ENCODE assay signal across 22 mouse cellular contexts in genomic region chr6:98095243-98095642, GRCm38 (mm10).
DNase-seq lines count a peak whose midpoint lies in the region; ATAC-seq and TF ChIP-seq lines count a peak whose summit lies in the region.
"Had no signal": no experiment of that assay in that cellular context is flagged by ENCODE, and none has a peak within 500 bp of the region (broad histone marks: within the 10 kb centered on the region; RNA-seq: fewer than 3 reads in every experiment).

No protein-coding gene starts in this region.

- TF ChIP-seq CTCF in heart, postnatal 0 days (IDR thresholded peaks at IDR 0.05; ENCODE audit: low read depth): no peak

- 36% methylated on average over 4 of the region's 4 CpGs for whole genome bisulfite sequencing in forebrain, embryonic 16.5 days
- WGBS in forebrain, embryonic 12.5 days: 79% methylated on average over 4 of the region's 4 CpGs
- 50% methylated on average over 4 of the region's 4 CpGs for WGBS in heart, postnatal 0 days
- WGBS in limb, embryonic 14.5 days: 24% methylated on average over 4 of the region's 4 CpGs

- peak; percentile 24 for DNase-seq in heart, postnatal 0 days (ENCODE audit: low spot score)
- no peak for DNase-seq in heart, postnatal 25 days (ENCODE audit: low spot score)
- peak; percentile 21 for DNase-seq in limb, embryonic 14.5 days (ENCODE audit: low spot score)
- DNase-seq in kidney, adult 11 months: no peak
- DNase-seq: adrenal gland, adult 2 months; adrenal gland, postnatal 14 days; cerebellum, adult 11 months; cerebellum, adult 2 months; cerebellum, adult 9-11 months; cerebellum, postnatal 25 days; gastrocnemius, postnatal 10 days; gastrocnemius, postnatal 36 days; heart, postnatal 10 days had no signal

- TF ChIP-seq POLR2A in limb, embryonic 14.5 days (IDR thresholded peaks at IDR 0.05; ENCODE audit: borderline replicate concordance, extremely low read depth, insufficient read depth, insufficient read length): no peak

- intact Hi-C loops in heart, postnatal 25 days (cut with DNase I): no loop called here

- ATAC-seq in forebrain, embryonic 16.5 days: peak; percentile 75
- no peak for ATAC-seq in forebrain, embryonic 12.5 days (ENCODE audit: low FRiP score)
- peak; percentile 67 for ATAC-seq in heart, postnatal 0 days (ENCODE audit: insufficient read depth, low read depth)
- no peak for ATAC-seq in limb, embryonic 14.5 days (ENCODE audit: low FRiP score, low read depth)
- ATAC-seq: CD4-positive, CD25-positive, alpha-beta regulatory T cell, adult 4 months; intestine, postnatal 0 days had no signal

- no peak overlapping the region for H3K4me2 ChIP-seq in forebrain, embryonic 16.5 days (ENCODE audit: low read length)
- no peak overlapping the region for H3K4me2 ChIP-seq in forebrain, embryonic 12.5 days
- H3K4me2 ChIP-seq in heart, postnatal 0 days (ENCODE audit: low read depth, low read length): no peak overlapping the region
- H3K4me2 ChIP-seq in limb, embryonic 14.5 days (replicated peaks; ENCODE audit: low read depth, low read length, severe bottlenecking): no peak overlapping the region
- H3K4me2 ChIP-seq: embryonic facial prominence, embryonic 12.5 days; embryonic facial prominence, embryonic 15.5 days; heart, embryonic 11.5 days; hindbrain, embryonic 12.5 days; hindbrain, embryonic 15.5 days had no signal

- H3K4me1 ChIP-seq in forebrain, embryonic 16.5 days (replicated peaks; ENCODE audit: control insufficient read depth, insufficient read depth, low read length): peaks cover 14% of the 10 kb centered on the region; the same call in 1 of the 2 replicates
- H3K4me1 ChIP-seq in forebrain, embryonic 12.5 days: peaks cover 10% of the 10 kb centered on the region; the same call in 1 of the 2 replicates
- 0 out of 2 replicates have a peak, but pooled peaks cover 3% of the 10 kb centered on the region for H3K4me1 ChIP-seq in heart, postnatal 0 days (ENCODE audit: control insufficient read depth, insufficient read depth)
- peaks cover 22% of the 10 kb centered on the region for H3K4me1 ChIP-seq in limb, embryonic 14.5 days (ENCODE audit: control insufficient read depth, insufficient read depth, low read length)
- H3K4me1 ChIP-seq: embryonic facial prominence, embryonic 12.5 days; embryonic facial prominence, embryonic 15.5 days; hindbrain, embryonic 15.5 days had no signal

- H3K27me3 ChIP-seq in forebrain, embryonic 16.5 days (replicated peaks; ENCODE audit: control insufficient read depth, insufficient read depth, low read length): no peaks in the 10 kb centered on the region
- no peaks in the 10 kb centered on the region for H3K27me3 ChIP-seq in forebrain, embryonic 12.5 days
- no peaks in the 10 kb centered on the region for H3K27me3 ChIP-seq in heart, postnatal 0 days (ENCODE audit: control insufficient read depth, insufficient read depth, low read length)
- no peaks in the 10 kb centered on the region for H3K27me3 ChIP-seq in limb, embryonic 14.5 days (ENCODE audit: control insufficient read depth, insufficient read depth, low read length)
- H3K27me3 ChIP-seq: embryonic facial prominence, embryonic 12.5 days; embryonic facial prominence, embryonic 15.5 days; hindbrain, embryonic 12.5 days; hindbrain, embryonic 15.5 days had no signal

- no peak overlapping the region for H3K4me3 ChIP-seq in forebrain, embryonic 16.5 days (replicated peaks; ENCODE audit: low read length)
- no peak overlapping the region for H3K4me3 ChIP-seq in forebrain, embryonic 12.5 days (replicated peaks)
- no peak overlapping the region for H3K4me3 ChIP-seq in heart, postnatal 0 days (ENCODE audit: low read depth, low read length)
- no peak overlapping the region for H3K4me3 ChIP-seq in limb, embryonic 14.5 days (replicated peaks; ENCODE audit: low read length)
- H3K4me3 ChIP-seq: embryonic facial prominence, embryonic 12.5 days; embryonic facial prominence, embryonic 15.5 days; hindbrain, embryonic 12.5 days; hindbrain, embryonic 15.5 days had no signal

- H3K36me3 ChIP-seq in forebrain, embryonic 16.5 days (ENCODE audit: control insufficient read depth, insufficient read depth): no peaks in the 10 kb centered on the region
- no peaks in the 10 kb centered on the region for H3K36me3 ChIP-seq in forebrain, embryonic 12.5 days (replicated peaks)
- H3K36me3 ChIP-seq in heart, postnatal 0 days (replicated peaks; ENCODE audit: control insufficient read depth, insufficient read depth, low read length): no peaks in the 10 kb centered on the region
- H3K36me3 ChIP-seq in limb, embryonic 14.5 days (ENCODE audit: control insufficient read depth, insufficient read depth, low read length): no peaks in the 10 kb centered on the region
- H3K36me3 ChIP-seq: embryonic facial prominence, embryonic 12.5 days; embryonic facial prominence, embryonic 15.5 days; hindbrain, embryonic 12.5 days; hindbrain, embryonic 15.5 days had no signal

- no peak overlapping the region for H3K9ac ChIP-seq in forebrain, embryonic 16.5 days (replicated peaks; ENCODE audit: low read depth, low read length)
- H3K9ac ChIP-seq in forebrain, embryonic 12.5 days: no peak overlapping the region
- H3K9ac ChIP-seq in heart, postnatal 0 days (replicated peaks; ENCODE audit: low read depth, low read length): no peak overlapping the region
- no peak overlapping the region for H3K9ac ChIP-seq in limb, embryonic 14.5 days (ENCODE audit: low read depth, low read length, severe bottlenecking)
- H3K9ac ChIP-seq: embryonic facial prominence, embryonic 12.5 days; embryonic facial prominence, embryonic 15.5 days; hindbrain, embryonic 12.5 days; hindbrain, embryonic 15.5 days had no signal

- no peak for TF ChIP-seq EP300 in heart, postnatal 0 days (IDR thresholded peaks at IDR 0.05; ENCODE audit: low read depth)

- H3K9me3 ChIP-seq in forebrain, embryonic 16.5 days (ENCODE audit: control insufficient read depth, low read length): no peaks in the 10 kb centered on the region
- no peaks in the 10 kb centered on the region for H3K9me3 ChIP-seq in forebrain, embryonic 12.5 days
- no peaks in the 10 kb centered on the region for H3K9me3 ChIP-seq in heart, postnatal 0 days (replicated peaks; ENCODE audit: control insufficient read depth, low read length)
- no peaks in the 10 kb centered on the region for H3K9me3 ChIP-seq in limb, embryonic 14.5 days (ENCODE audit: control insufficient read depth, low read length)
- H3K9me3 ChIP-seq: embryonic facial prominence, embryonic 12.5 days; embryonic facial prominence, embryonic 15.5 days; hindbrain, embryonic 12.5 days; hindbrain, embryonic 15.5 days had no signal

- H3K27ac ChIP-seq in forebrain, embryonic 16.5 days (ENCODE audit: low read length): no peak overlapping the region
- no peak overlapping the region for H3K27ac ChIP-seq in forebrain, embryonic 12.5 days
- H3K27ac ChIP-seq in heart, postnatal 0 days (ENCODE audit: low read depth): no peak overlapping the region
- no peak overlapping the region for H3K27ac ChIP-seq in limb, embryonic 14.5 days (replicated peaks; ENCODE audit: low read depth, low read length)
- H3K27ac ChIP-seq: embryonic facial prominence, embryonic 12.5 days; embryonic facial prominence, embryonic 15.5 days; hindbrain, embryonic 12.5 days; hindbrain, embryonic 15.5 days had no signal

Comparison
In these comparisons a context has a peak if more than half of its experiments do, and no peak if none do; other contexts are left out.
1. ATAC-seq: peak in forebrain, embryonic 16.5 days (single experiment) and heart, postnatal 0 days (single experiment); none in forebrain, embryonic 12.5 days (single experiment) and limb, embryonic 14.5 days (single experiment).
2. DNase-seq: peak in heart, postnatal 0 days (single experiment) and limb, embryonic 14.5 days (single experiment); none in heart, postnatal 25 days (single experiment) and kidney, adult 11 months (single experiment).